Mouse (Mus musculus) embryo, embryonic 10.5 days (tissue): ENCODE data around the gene Foxg1.

Experiments
- DNase-seq: peaks from one replicate; pipeline ENCODE4 v3.0.0-alpha.2; 2015; ENCODE audit warnings: low spot score

The Foxg1 gene

DNA sequence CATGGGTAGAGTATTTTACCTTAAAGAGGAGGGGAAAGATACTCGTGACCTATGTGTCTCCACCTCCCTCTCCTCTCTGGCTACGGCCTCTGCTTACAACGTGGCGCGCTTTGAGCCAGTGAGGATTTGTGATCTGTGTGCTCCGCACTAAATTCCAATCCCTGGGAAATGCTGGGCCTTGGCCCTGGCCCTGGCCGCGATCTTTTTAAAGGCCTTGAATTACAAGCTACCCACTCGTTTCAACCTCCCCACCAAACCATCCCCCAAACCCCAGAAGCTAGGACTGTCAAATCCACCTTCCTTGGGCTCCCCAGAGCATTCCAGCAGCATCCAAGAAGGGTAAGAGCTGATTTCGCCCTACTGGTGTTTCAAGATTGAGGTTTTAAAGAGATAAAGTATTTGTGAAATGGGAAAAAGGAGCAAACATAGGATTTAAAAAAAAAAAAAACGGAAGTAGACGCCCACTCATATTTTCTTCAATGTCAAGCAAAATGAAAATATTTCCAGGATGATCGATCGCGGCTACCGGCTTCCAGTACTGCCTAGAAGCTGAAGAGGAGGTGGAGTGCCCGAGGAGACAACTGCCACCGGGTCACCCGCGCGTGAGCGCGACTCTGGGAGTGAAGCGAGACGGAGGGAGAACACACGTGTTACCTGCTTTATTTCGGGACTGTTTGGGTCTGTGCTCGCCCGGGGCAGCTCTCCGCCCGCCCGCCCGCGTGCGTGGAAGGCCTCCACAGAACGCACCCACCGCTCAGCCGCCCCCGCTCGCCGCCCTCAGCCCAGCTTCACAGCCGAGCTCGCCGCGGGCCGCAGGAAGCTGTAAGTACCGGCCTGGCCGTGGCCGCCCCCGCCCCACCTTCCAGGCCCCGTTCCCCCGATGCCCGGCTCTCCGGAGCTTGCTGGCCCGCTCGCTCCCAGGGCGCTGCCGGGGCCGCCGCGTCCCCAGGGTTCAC lies at the start of gene Foxg1:
Gene Foxg1, plus strand, starts transcription at position 96 of the 956 bp plus-strand sequence.
- DNase-seq = peak; percentile 66

- DNase-seq = no peak
These were observed 32.8 kb upstream of the Foxg1 start for GRCm38 (mm10) chr12:49349697-49350096.

GRCm38 (mm10) chr12:49368931-49369330 lies 13.5 kb upstream of the Foxg1 start:
- peak; percentile 47 for DNase-seq

DNA sequence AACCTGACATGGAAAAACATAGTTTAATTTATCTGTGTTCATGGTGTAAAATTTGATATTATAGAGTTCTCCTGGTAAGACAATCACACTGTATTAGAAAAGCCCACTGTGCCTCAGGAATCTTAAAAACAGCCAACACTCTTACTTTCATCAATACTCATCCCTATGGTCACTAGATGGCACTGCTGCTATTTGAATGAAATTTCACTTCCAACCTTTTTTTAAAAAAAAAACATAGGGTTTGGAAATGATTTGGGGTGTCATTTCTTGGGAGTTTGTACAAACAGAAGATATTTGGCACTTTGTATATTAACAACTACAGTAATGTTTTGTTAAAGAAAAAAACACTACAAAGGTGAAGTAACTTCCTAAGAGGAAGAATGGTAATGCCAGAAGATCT lies 10.3 kb upstream of the Foxg1 start:
- DNase-seq = peak; percentile 78

GRCm38 (mm10) chr12:49373176-49373575 lies 9.3 kb upstream of the Foxg1 start:
- peak; percentile 18 for DNase-seq

GRCm38 (mm10) chr12:49373821-49374605 lies 8.4 kb upstream of the Foxg1 start:
- DNase-seq = peak; percentile 67

DNA sequence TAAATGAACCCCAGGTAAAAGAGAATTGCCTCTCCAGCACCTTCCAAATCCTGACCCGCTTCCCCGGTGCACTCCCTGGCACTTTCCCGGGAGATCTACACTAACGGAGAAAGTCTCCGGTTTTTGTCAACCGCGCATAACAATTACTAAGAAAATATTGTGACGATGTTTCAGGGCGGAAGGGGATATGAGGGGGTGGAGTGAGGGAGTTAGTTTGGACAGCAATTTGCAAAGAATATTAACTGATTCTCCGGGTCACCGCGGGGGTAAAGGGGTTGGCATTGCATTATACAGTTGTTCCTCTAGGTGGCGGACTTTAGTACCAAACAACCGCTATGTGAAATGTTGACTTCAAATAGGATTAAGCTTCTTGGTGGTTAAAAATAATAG lies 7.9 kb upstream of the Foxg1 start:
- DNase-seq = peak; percentile 81

- DNase-seq = peak; percentile 43
These were observed 6.8 kb upstream of the Foxg1 start for GRCm38 (mm10) chr12:49375427-49376317.

DNA sequence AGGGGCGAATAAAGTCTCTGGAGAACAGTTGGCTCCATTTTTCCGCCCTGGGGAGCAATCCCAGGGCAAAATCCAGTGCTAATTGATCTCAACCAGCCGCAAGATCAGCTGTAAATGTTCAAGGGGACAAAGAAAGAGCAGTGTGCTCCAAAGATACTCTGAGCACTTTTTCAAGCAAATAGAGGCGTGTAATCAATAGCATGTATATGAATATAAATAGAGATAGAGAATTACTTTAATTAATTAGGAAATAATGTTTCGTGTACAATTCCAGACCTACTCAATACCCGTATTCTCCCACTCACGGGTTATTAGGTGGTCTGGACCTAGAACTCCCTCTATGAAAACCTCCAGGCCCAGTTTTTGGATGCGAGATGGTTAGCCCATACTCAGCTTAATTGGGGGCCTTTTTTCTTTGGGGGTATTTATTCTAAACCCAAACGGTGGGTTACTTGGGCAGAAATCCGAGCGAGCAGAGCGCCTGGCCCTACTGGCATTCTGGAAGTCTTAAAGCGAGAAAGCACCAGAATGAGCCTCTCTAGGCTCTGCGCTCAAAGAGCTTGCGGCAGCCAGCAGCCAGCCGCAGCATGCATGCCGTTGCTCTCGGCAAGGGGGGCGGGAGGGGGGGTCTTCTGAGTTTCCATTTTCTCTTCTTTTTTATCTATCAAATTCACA lies 6.0 kb upstream of the Foxg1 start:
- DNase-seq = peak; percentile 48

DNA sequence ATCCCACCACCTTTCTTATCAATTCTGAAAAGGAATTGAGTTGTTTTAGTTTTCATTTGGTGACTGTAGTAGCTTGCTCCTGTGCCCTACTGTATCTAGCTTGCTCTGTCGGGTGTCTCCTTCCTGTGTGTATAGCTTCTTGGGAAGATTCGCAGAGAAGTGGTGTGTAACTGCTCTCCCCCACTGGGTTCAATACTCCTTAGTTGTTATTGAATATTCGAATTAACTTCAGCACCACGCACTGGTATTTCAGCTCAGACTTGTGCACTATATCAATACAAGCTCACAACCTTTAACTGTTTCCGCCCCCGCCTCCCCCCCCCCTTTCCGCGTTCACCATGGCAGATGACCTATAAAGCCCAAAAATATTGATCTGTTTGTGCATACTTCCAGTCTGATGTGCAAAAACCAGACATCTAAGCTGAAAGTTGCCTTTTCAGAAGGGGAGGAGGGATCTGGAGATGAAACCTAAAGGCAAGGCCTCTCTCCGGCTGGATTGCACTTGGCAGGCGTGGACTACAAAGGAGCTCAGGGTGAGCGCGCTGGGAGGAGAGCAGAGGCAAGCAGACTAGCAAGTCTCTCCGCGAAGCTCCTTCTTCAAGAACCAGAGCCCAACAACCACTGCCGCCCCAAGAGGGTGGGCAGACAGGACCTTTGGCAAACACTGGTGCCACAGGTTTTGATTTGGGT lies 5.0 kb upstream of the Foxg1 start:
- peak; percentile 68 for DNase-seq

DNA sequence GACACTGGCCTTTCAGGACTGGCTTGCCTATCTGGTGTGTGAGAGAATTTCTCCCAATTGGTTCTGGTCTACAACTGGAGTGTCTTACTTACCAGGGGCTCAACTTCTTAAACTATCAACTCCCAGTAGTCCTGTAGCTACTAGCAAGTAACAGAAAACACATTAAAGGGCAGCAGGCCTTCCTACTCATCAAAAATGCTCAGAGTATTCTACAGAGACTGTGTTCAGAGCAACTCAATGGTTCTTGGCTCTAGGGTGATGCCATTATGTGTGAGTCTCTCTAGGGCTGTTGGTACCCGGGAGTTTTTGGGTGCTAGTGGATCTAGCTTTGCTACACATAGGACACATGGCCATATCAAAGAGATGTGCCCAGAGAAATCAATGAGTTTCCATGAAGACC lies 3.5 kb upstream of the Foxg1 start:
- DNase-seq = peak; percentile 43

DNA sequence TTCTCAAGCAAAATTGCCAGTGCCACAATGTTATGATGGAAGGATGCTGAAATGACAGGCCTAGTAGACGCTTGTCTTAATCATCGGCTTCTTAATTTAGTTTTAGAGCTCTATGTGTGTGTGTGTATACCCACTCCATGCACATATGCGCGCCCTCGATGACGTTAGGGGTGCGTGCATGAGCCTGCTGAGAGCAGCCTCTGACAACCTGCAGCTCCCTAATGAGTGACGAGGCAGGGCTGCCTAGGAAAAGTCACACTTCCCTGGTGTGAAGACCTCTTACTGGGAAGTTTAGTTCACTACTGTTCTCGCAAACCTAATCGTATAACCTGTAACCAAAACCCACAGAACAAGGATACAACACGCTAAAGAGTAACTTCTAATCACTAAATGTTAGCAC lies 3.0 kb upstream of the Foxg1 start:
- no peak for DNase-seq

- peak; percentile 45 for DNase-seq
These were observed 2.0 kb upstream of the Foxg1 start for GRCm38 (mm10) chr12:49380442-49380841.

- no peak for DNase-seq
These were observed 1.4 kb upstream of the Foxg1 start for GRCm38 (mm10) chr12:49381031-49381525.

- peak; percentile 72 for DNase-seq
These were observed 617 bp upstream of the Foxg1 start for GRCm38 (mm10) chr12:49381721-49382365.

GRCm38 (mm10) chr12:49383521-49384133 lies 1.2 kb downstream of the Foxg1 start:
- peak; percentile 75 for DNase-seq

DNA sequence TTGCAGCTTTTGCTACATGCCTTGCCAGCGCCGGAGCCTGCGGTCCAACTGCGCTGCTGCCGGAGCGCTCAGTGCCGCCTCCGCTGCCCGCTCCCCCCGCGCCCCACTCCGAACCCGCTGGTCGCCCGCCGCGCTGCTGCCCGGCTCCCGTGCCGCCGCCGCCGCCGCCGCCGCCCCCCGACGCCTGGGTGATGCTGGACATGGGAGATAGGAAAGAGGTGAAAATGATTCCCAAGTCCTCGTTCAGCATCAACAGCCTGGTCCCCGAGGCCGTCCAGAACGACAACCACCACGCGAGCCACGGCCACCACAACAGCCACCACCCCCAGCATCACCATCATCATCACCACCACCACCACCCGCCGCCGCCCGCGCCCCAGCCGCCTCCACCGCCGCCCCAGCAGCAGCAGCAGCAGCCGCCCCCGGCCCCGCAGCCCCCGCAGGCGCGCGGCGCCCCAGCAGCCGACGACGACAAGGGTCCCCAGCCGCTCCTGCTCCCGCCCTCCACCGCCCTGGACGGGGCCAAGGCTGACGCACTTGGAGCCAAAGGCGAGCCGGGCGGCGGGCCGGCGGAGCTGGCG lies 1.9 kb downstream of the Foxg1 start:
- DNase-seq = peak; percentile 28

DNA sequence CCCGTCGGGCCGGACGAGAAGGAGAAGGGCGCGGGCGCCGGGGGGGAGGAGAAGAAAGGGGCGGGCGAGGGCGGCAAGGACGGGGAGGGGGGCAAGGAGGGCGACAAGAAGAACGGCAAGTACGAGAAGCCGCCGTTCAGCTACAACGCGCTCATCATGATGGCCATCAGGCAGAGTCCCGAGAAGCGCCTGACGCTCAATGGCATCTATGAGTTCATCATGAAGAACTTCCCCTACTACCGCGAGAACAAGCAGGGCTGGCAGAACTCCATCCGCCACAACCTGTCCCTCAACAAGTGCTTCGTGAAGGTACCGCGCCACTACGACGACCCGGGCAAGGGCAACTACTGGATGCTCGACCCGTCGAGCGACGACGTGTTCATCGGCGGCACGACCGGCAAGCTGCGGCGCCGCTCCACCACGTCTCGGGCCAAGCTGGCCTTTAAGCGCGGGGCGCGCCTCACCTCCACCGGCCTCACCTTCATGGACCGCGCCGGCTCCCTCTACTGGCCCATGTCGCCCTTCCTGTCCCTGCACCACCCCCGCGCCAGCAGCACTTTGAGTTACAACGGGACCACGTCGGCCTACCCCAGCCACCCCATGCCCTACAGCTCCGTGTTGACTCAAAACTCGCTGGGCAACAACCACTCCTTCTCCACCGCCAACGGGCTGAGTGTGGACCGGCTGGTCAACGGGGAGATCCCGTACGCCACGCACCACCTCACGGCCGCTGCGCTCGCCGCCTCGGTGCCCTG lies 2.6 kb downstream of the Foxg1 start, which contains the start of gene Gm43517:
Gene Gm43517, plus strand, starts transcription at position 299 of the 755 bp plus-strand sequence.
- DNase-seq = peak; percentile 45
